Mouse (Mus musculus): ENCODE results near the gene Il4.
"Not testable (repeated sequence)": the region's sequence is repeated elsewhere in the genome, so short reads cannot be mapped to it uniquely, and the experiment has no call there.

The Il4 gene

DNA sequence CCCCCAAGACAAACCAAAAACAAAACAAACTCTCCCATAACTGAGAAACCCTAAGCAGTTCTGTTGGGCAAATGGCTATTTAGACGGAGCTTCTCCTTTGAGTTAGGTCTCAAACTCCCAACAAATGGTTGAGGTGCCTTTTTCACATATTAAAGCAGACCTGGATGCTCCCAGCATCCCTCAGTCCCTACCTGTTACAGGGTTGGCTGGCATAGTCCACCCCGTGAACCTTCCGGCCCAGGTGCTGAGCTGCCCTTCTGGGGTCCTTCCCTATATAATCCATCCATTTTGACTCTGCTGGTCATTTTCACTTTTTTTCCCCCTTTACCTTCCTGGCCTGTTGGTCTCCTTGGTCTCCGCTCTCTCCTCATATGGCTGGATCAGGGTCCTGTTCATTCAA is 51.8 kb downstream of the Il4 start:
- DNase-seq (ENCODE audit: low spot score): no peak

DNA sequence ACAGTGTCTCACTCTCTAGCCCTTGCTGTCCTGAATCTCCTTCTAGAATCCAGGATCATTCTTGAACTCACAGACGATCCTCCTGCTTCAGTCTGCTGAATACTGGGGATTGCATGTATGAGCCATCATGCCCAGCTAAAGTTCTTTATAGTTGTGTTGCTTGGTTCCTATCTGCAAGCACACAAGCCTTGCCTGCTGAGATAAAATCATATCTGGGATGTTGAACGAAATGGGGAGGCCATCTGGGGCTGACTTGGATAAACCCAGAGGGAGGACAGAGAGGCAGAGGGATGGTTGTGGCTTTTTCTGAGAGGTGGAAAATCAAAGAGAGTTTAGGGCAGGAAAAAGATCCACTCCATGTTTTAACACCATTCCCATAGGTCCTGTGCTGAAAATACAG is 56.5 kb downstream of the Il4 start:
- no peak for DNase-seq (ENCODE audit: low spot score)

DNA sequence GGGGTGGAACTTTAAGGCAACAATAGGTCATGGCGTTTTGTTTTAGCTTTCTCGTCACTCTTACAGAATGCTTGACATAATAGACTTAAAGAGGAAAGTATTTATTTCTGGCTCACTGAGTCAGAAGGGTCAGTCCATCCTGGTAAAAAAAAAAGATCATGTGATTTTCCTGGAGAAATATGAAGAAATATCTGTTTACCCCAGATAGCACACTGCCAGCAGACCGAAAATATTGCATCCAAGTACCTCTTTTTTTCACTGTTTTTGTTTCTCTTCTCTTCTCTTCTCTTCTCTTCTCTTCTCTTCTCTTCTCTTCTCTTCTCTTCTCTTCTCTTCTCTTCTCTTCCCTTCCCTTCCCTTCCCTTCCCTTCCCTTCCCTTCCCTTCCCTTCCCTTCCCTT is 58.5 kb downstream of the Il4 start:
- not testable (repeated sequence) for DNase-seq (ENCODE audit: low spot score)

DNA sequence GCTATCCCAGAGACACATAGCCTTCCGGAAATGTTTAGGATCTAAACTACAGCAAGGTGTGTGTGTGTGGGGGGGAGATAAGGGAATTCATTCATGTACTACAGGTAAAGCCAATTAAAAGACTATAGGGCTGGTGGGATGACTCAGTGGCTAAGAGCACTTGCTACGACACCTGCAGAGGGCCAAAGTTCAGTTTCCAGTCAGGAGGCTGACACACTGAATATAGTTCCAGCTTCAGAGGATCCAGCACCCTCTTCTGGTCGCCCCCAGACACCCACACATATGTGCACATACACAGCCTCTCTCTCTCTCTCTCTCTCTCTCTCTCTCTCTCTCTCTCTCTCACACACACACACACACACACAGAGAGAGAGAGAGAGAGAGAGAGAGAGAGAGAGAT is 60.5 kb downstream of the Il4 start:
- DNase-seq (ENCODE audit: low spot score): not testable (repeated sequence)

DNA sequence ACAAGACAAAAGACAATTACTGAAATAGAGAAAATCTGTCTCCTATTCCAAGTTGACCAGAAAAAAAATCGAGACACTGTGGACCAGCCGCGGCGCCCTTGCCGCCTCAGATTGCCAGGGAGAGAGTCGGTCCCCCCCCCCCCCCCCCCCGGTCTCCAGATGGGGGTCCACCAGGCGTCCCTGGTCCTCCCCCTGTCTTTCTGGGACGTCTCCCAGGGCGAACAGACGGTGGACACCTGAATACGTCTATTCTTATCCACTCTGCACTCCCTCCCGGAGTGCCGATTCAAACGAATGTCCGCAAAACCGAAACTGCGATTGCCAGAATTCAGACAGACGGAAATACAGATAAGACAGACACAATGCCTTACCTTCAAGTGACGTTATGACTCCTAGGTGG is 61.9 kb downstream of the Il4 start:
- not testable (repeated sequence) for DNase-seq (ENCODE audit: low spot score)

Measured in yolk sac, embryonic 10.5 days (tissue).